Mouse (Mus musculus): Measurements from ENCODE around the gene Mrtfb. TPM values are rescaled to one million over a fixed set of nuclear protein-coding genes. Genes with fewer than 3 reads are reported as not detected.
"Not testable (repeated sequence)": the region's sequence is repeated elsewhere in the genome, so short reads cannot be mapped to it uniquely, and the experiment has no call there.

Mrtfb gene
- polyA plus RNA-seq, 1 experiment, result 0.49 TPM

DNA sequence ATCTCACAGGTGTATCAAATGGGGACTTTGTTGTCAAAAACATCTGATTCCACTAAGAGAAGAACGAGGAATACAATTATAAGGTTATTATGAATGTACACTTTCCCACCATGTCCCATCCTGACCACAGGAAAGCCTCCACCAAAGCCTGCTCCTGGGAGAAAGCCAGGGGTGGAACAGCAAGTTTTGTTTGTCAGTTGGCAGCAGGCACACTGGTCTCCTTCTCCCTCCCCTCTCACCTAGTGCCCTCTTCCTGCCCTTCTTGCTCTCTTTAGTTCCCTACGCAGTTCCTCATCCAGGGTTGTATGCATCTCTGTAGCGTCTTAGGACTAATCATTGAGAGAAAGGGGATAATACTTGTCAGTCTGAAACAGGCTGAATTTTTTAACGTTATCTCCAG, 81.8 kb downstream of the Mrtfb start:
- Histone ChIP-seq H3K4me3 (replicated peaks) (no peak overlapping the region), H3K4me1 (peaks cover 16% of the 10 kb centered on the region), H3K27me3 (replicated peaks) (no peaks in the 10 kb centered on the region), H3K9me3 (no peaks in the 10 kb centered on the region), H3K36me3 (replicated peaks; ENCODE audit: low read length) (no peaks in the 10 kb centered on the region)
- TF ChIP-seq FLI1 (IDR thresholded peaks at IDR 0.05; ENCODE audit: low read length) (no peak), GATA1 (IDR thresholded peaks at IDR 0.05; ENCODE audit: borderline replicate concordance, low read length) (no peak)

DNA sequence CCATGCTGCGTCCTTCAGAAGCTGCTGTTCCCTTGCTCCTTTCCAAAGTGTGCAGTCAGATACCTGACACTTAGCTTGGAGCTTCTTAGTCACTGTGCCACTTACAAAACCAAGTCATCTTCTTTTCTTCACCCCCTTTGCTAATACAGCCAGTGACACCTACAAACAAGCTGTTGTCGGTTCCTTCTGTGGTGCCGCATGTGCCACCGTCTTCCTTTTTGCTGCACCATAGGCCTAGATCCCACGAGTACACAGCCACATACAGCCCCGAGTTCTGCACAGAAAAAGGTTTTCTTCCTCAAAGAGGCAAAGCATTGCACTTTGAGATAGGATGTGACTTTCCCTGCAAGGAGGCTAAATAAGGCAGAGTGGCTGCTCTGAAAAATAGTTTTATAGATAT, 83.2 kb downstream of the Mrtfb start:
- H3K4me3 ChIP-seq (replicated peaks), result no peak overlapping the region
- TF ChIP-seq GATA1 (IDR thresholded peaks at IDR 0.05; ENCODE audit: borderline replicate concordance, low read length), result no peak
- no peak for TF ChIP-seq FLI1 (IDR thresholded peaks at IDR 0.05; ENCODE audit: low read length)
- no peaks in the 10 kb centered on the region for H3K9me3 ChIP-seq
- H3K36me3 ChIP-seq (replicated peaks; ENCODE audit: low read length), result no peaks in the 10 kb centered on the region
- no peaks in the 10 kb centered on the region for H3K27me3 ChIP-seq (replicated peaks)
- H3K4me1 ChIP-seq, result peaks cover 16% of the 10 kb centered on the region

DNA sequence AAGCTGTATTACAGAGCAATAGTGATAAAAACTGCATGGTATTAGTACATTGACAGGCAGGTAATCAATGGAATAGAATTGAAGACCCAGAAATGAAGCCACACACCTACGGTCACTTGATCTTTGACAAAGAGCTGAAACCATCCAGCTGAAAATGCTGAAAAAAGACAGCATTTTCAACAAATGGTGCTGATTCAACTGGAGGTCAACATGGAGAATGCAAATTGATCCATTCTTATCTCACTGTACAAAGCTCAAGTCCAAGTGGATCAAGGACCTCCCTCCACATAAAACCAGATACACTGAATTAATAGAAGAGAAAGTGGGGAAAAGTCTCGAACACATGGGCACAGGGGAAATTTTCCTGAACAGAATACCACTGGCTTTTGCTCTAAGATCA, 89.5 kb downstream of the Mrtfb start:
- not testable (repeated sequence) for H3K36me3 ChIP-seq (replicated peaks; ENCODE audit: low read length); H3K27me3 ChIP-seq (replicated peaks); H3K4me1 ChIP-seq; H3K4me3 ChIP-seq (replicated peaks); H3K9me3 ChIP-seq

- Histone ChIP-seq H3K4me1 (no peaks in the 10 kb centered on the region), H3K36me3 (replicated peaks; ENCODE audit: low read length) (no peaks in the 10 kb centered on the region)
- TF ChIP-seq FLI1 (IDR thresholded peaks at IDR 0.05; ENCODE audit: low read length) (no peak), GATA1 (IDR thresholded peaks at IDR 0.05; ENCODE audit: borderline replicate concordance, low read length) (no peak)
These were observed 94.4 kb downstream of the Mrtfb start for GRCm38 (mm10) chr16:13350729-13351128.

DNA sequence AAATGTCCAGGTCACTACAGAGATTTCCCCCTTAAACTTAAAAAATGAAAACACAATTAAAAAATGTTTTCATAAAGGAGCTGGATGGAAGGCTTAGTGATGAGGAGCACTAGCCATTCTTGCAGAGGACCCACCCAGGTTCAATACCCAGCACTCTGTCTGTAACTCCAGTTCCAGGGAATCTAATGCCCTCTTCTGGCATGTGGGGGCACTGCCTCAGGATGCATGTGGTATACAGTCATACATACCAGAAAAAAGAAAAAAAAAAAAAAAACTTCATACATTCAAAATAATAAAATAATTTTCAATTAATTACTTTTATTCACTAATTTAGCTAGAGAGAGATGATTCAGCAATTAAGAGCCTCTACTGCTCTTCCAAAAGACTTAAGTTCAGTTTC, 95.0 kb downstream of the Mrtfb start:
- H3K9me3 ChIP-seq, result no peaks in the 10 kb centered on the region
- H3K27me3 ChIP-seq (replicated peaks), result no peaks in the 10 kb centered on the region
- H3K36me3 ChIP-seq (replicated peaks; ENCODE audit: low read length), result no peaks in the 10 kb centered on the region
- H3K4me3 ChIP-seq (replicated peaks), result no peak overlapping the region
- no peak for TF ChIP-seq GATA1 (IDR thresholded peaks at IDR 0.05; ENCODE audit: borderline replicate concordance, low read length)
- no peak for TF ChIP-seq FLI1 (IDR thresholded peaks at IDR 0.05; ENCODE audit: low read length)
- H3K4me1 ChIP-seq, result no peaks in the 10 kb centered on the region

More at GRCm38 (mm10) chr16:13350729-13351128, 94.4 kb downstream of the Mrtfb start:
- H3K4me3 ChIP-seq (replicated peaks), result no peak overlapping the region
- no peaks in the 10 kb centered on the region for H3K9me3 ChIP-seq
- no peaks in the 10 kb centered on the region for H3K27me3 ChIP-seq (replicated peaks)

DNA sequence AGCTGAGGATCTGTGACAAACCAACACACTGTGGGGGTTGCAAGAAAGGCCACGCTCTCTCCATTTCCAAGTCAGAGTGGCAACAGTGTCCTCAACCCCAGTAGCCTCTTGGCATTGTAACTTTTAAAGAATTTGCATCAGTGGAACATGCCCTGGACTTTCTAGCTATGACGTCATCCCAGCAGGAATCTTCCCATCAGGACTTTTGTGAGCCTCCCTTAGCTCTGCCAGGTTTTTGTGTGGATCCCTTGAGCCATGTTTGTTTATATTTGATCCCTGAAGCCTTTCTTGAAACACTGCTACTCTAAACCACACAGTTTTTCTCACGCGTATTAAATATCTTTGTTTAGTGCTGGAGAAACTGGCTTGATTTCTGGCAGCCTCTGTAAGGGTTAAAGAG, 97.6 kb downstream of the Mrtfb start:
- TF ChIP-seq FLI1 (IDR thresholded peaks at IDR 0.05; ENCODE audit: low read length), result no peak
- H3K27me3 ChIP-seq (replicated peaks), result no peaks in the 10 kb centered on the region
- H3K4me3 ChIP-seq (replicated peaks), result no peak overlapping the region
- peaks cover 12% of the 10 kb centered on the region for H3K4me1 ChIP-seq
- H3K36me3 ChIP-seq (replicated peaks; ENCODE audit: low read length), result no peaks in the 10 kb centered on the region
- no peaks in the 10 kb centered on the region for H3K9me3 ChIP-seq

- TF ChIP-seq GATA1 (IDR thresholded peaks at IDR 0.05; ENCODE audit: borderline replicate concordance, low read length), result no peak
- no peak for TF ChIP-seq FLI1 (IDR thresholded peaks at IDR 0.05; ENCODE audit: low read length)
- Histone ChIP-seq H3K36me3 (replicated peaks; ENCODE audit: low read length) (no peaks in the 10 kb centered on the region), H3K27me3 (replicated peaks) (no peaks in the 10 kb centered on the region), H3K9me3 (no peaks in the 10 kb centered on the region), H3K4me3 (replicated peaks) (no peak overlapping the region), H3K4me1 (peaks cover 15% of the 10 kb centered on the region)
These were observed 98.2 kb downstream of the Mrtfb start for GRCm38 (mm10) chr16:13354431-13354830.

DNA sequence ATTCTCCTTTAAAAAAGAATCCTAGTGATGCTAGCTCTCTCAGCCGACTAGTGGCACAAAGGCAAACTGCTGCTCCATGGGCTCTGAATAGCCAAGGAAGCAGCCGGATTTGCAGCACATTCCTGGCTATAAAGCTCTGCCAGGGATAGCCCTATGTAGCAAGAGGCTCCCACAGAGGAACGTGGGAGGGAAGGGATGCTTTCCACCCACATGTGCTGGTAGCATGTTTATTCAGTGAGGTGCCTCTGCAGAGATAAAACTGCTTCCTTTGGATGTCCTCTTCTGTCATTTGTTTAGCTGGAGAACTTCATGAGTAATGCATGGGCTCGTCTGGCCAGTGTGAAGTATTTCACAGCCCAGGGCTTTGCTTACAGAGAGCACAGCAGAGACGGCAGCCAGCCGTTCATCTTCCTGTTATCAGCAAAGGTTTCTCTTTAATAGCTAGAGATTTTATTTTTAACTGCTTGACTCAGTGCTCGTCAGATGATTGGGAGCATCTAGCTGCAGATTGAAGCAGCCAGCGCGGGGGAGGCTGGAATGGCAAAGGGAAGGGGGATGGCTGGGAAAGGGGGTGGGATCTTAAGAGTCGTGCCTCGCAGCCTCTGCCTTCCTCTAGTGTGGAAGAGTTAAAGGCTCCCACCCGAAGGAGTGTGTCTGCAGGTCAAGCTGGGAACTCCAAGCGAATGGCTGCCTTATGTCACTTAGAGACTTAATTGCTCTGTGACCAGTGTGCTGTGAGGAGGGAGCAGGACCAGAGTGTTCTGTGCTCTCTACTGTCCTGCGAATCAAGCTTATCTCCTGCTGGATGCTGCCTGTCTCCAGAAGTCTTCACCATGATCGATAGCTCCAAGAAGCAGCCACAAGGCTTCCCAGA, 101.8 kb downstream of the Mrtfb start:
- Histone ChIP-seq H3K4me3 (replicated peaks) (peak overlapping the region; percentile 23), H3K27me3 (replicated peaks) (no peaks in the 10 kb centered on the region)

GRCm38 (mm10) chr16:13358741-13359140, 102.5 kb downstream of the Mrtfb start:
- H3K4me1 ChIP-seq, result peaks cover 23% of the 10 kb centered on the region
- H3K36me3 ChIP-seq (replicated peaks; ENCODE audit: low read length), result no peaks in the 10 kb centered on the region
- no peaks in the 10 kb centered on the region for H3K9me3 ChIP-seq
- TF ChIP-seq FLI1 (IDR thresholded peaks at IDR 0.05; ENCODE audit: low read length) (no peak), GATA1 (IDR thresholded peaks at IDR 0.05; ENCODE audit: borderline replicate concordance, low read length) (no peak)
- H3K27me3 ChIP-seq (replicated peaks), result no peaks in the 10 kb centered on the region
- no peak overlapping the region for H3K4me3 ChIP-seq (replicated peaks)

More for the DNA sequence above, 101.8 kb downstream of the Mrtfb start:
- Histone ChIP-seq H3K36me3 (replicated peaks; ENCODE audit: low read length) (no peaks in the 10 kb centered on the region), H3K4me1 (peaks cover 23% of the 10 kb centered on the region), H3K9me3 (no peaks in the 10 kb centered on the region)
- TF ChIP-seq FLI1 (IDR thresholded peaks at IDR 0.05; ENCODE audit: low read length) (no peak), GATA1 (IDR thresholded peaks at IDR 0.05; ENCODE audit: borderline replicate concordance, low read length) (no peak)

DNA sequence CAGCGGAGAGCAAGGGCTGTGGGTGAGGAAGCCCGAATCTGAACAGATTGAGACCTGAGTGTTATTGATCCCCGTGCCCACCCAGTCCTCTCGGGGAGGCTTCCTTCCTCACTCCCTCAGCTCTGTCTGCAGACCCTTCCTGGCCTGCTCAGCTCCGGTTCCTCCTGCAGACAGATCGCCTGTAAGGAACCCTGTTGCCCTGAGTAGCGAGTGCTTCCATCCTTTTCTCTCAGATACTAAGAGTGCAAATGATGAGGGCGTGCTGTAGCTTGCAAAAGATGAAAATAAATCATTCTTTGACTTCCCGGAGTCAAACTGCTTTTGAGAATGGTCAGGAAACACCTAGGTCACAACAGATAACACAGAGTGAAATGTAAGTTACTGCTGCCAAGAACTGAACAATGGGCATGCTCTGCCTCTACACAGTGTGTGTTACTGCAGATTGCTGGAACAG, 103.2 kb downstream of the Mrtfb start:
- no peak for TF ChIP-seq FLI1 (IDR thresholded peaks at IDR 0.05; ENCODE audit: low read length)
- no peak for TF ChIP-seq GATA1 (IDR thresholded peaks at IDR 0.05; ENCODE audit: borderline replicate concordance, low read length)
- no peaks in the 10 kb centered on the region for H3K27me3 ChIP-seq (replicated peaks)
- H3K4me3 ChIP-seq (replicated peaks), result no peak overlapping the region
- no peaks in the 10 kb centered on the region for H3K36me3 ChIP-seq (replicated peaks; ENCODE audit: low read length)
- H3K9me3 ChIP-seq, result no peaks in the 10 kb centered on the region
- peaks cover 28% of the 10 kb centered on the region for H3K4me1 ChIP-seq

Data from megakaryocyte, embryonic 14.5 days (primary cell).